Mouse (Mus musculus): ENCODE measurements around the gene Tmod1. TPM values are rescaled to one million over a fixed set of nuclear protein-coding genes. Genes with fewer than 3 reads are reported as not detected.

Gene Tmod1
- total RNA-seq, 1 experiment: 0.54 TPM

DNA sequence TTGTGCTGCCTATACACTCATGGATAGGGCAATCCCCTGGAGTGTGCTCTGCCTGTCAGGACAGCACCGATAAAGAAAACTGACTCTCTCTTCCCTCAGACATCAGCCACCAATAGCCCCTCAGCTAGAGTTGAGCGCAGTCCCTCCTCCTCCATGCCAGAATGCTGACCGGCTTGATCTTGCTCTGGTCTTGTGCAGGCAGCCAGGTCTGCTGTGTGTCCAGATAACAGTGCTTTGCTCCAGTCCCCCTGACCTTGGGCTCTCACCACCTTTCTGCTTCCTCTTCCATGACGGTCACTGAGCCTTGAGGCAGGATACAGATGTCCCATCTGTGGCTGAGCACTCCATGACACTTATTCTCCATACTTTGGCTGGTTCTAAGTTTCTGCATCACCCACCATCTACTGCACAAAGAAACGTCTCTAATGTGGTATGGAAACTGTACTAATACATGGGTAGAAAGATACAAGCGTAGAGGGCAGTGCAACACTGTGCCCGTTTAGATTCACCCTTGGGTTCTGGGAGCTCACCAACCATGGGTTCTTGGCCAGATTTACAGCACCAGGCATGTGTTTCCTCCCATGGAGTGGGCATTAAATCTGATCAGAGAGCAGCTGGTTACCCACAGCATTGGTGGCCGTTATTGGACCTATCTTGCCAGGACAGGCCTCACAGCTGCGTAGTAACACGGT, 63.5 kb downstream of the Tmod1 start:
- H3K4me3 ChIP-seq (ENCODE audit: insufficient read depth in 1 of 2, low read depth in 1 of 2, low read length in 2 of 2, poor library complexity in 1 of 2, severe bottlenecking in 1 of 2): no peak overlapping the region
- no peaks in the 10 kb centered on the region for H3K4me1 ChIP-seq (ENCODE audit: control insufficient read depth in 2 of 2, insufficient read depth in 2 of 2, low read length in 2 of 2, poor library complexity in 1 of 2)
- DNase-seq (ENCODE audit: low read depth, low spot score): no peak
- in situ Hi-C loops (cut with MboI; ENCODE audit: low sequenced_read_pairs in 2 of 2, unreplicated experiment in 2 of 2): no loop called here
- H3K9me3 ChIP-seq (ENCODE audit: control insufficient read depth, insufficient read depth, low read depth, low read length): no peaks in the 10 kb centered on the region
- no peak overlapping the region for H3K27ac ChIP-seq (ENCODE audit: insufficient read depth, low read depth, low read length, poor library complexity, severe bottlenecking)
- no peaks in the 10 kb centered on the region for H3K36me3 ChIP-seq (ENCODE audit: control insufficient read depth, insufficient read depth, low read length, poor library complexity, severe bottlenecking)
- TF ChIP-seq MAFK (IDR thresholded peaks at IDR 0.05; ENCODE audit: insufficient read depth, low read depth, low read length) (no peak), ZC3H11A (IDR thresholded peaks at IDR 0.05; ENCODE audit: borderline replicate concordance, low read depth, low read length) (no peak), ZNF384 (IDR thresholded peaks at IDR 0.05; ENCODE audit: low read depth, low read length) (no peak), HCFC1 (IDR thresholded peaks at IDR 0.05; ENCODE audit: borderline replicate concordance, insufficient read depth, low read length) (no peak), CHD2 (IDR thresholded peaks at IDR 0.05; ENCODE audit: low read depth, low read length) (no peak)
- no peak overlapping the region for H3K9ac ChIP-seq (ENCODE audit: insufficient read depth, low read depth, low read length, poor library complexity, severe bottlenecking)

DNA sequence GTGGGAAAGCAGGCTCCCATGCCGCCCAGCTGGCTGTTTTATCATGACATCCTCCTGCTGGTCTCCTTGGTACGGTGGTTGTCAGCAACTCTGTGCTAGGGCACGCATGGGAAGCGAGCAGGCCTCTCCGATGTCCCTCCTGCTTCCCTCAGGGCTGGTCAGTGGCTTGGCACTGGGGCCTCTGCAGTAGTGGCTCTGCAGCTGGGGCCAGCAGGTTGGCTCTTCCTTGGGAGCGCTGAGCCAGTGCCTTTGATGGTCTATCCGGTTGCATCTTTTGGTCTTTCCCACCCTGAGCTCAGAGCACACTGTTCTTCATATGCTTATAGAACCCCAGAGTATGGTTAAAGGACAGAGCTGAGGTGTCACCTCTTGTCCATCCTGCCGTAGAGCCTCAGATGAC, 71.3 kb downstream of the Tmod1 start:
- H3K27ac ChIP-seq (ENCODE audit: insufficient read depth, low read depth, low read length, poor library complexity, severe bottlenecking): no peak overlapping the region
- DNase-seq (ENCODE audit: low read depth, low spot score): no peak
- TF ChIP-seq MAFK (IDR thresholded peaks at IDR 0.05; ENCODE audit: insufficient read depth, low read depth, low read length) (no peak), CHD2 (IDR thresholded peaks at IDR 0.05; ENCODE audit: low read depth, low read length) (no peak), ZNF384 (IDR thresholded peaks at IDR 0.05; ENCODE audit: low read depth, low read length) (no peak), ZC3H11A (IDR thresholded peaks at IDR 0.05; ENCODE audit: borderline replicate concordance, low read depth, low read length) (no peak), HCFC1 (IDR thresholded peaks at IDR 0.05; ENCODE audit: borderline replicate concordance, insufficient read depth, low read length) (no peak)

DNA sequence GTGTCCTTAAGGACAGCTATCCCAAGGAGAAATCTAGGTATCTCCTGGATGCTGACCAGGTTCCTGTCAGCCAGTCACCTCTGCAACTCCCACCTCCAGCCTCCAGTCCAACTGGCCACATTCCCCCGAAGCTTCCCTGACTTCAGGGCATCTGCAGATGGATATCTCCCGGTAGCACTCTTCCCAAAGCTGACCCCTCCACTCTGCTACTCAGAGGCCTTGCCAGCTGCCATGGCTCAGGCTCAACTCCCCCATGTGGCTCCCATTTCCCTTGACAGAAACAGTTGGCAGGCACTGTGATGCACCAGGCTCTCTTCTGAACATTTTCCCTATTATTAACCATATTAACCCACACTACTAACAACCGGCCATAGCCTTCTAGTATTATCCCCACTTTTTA, 72.6 kb downstream of the Tmod1 start:
- Histone ChIP-seq H3K4me1 (ENCODE audit: control insufficient read depth in 2 of 2, insufficient read depth in 2 of 2, low read length in 2 of 2, poor library complexity in 1 of 2) (no peaks in the 10 kb centered on the region), H3K9ac (ENCODE audit: insufficient read depth, low read depth, low read length, poor library complexity, severe bottlenecking) (no peak overlapping the region), H3K4me3 (ENCODE audit: insufficient read depth in 1 of 2, low read depth in 1 of 2, low read length in 2 of 2, poor library complexity in 1 of 2, severe bottlenecking in 1 of 2) (no peak overlapping the region), H3K36me3 (ENCODE audit: control insufficient read depth, insufficient read depth, low read length, poor library complexity, severe bottlenecking) (peaks cover 12% of the 10 kb centered on the region), H3K9me3 (ENCODE audit: control insufficient read depth, insufficient read depth, low read depth, low read length) (no peaks in the 10 kb centered on the region), H3K27ac (ENCODE audit: insufficient read depth, low read depth, low read length, poor library complexity, severe bottlenecking) (no peak overlapping the region)
- in situ Hi-C loops (cut with MboI; ENCODE audit: low sequenced_read_pairs in 2 of 2, unreplicated experiment in 2 of 2): no loop called here
- DNase-seq (ENCODE audit: low read depth, low spot score): no peak
- no peak for TF ChIP-seq ZC3H11A (IDR thresholded peaks at IDR 0.05; ENCODE audit: borderline replicate concordance, low read depth, low read length)
- TF ChIP-seq MAFK (IDR thresholded peaks at IDR 0.05; ENCODE audit: insufficient read depth, low read depth, low read length): no peak
- TF ChIP-seq ZNF384 (IDR thresholded peaks at IDR 0.05; ENCODE audit: low read depth, low read length): no peak
- no peak for TF ChIP-seq CHD2 (IDR thresholded peaks at IDR 0.05; ENCODE audit: low read depth, low read length)
- no peak for TF ChIP-seq HCFC1 (IDR thresholded peaks at IDR 0.05; ENCODE audit: borderline replicate concordance, insufficient read depth, low read length)

More for the DNA sequence above, 71.3 kb downstream of the Tmod1 start:
- Histone ChIP-seq H3K36me3 (ENCODE audit: control insufficient read depth, insufficient read depth, low read length, poor library complexity, severe bottlenecking) (peaks cover 6% of the 10 kb centered on the region), H3K4me3 (ENCODE audit: insufficient read depth in 1 of 2, low read depth in 1 of 2, low read length in 2 of 2, poor library complexity in 1 of 2, severe bottlenecking in 1 of 2) (no peak overlapping the region), H3K9ac (ENCODE audit: insufficient read depth, low read depth, low read length, poor library complexity, severe bottlenecking) (no peak overlapping the region), H3K4me1 (ENCODE audit: control insufficient read depth in 2 of 2, insufficient read depth in 2 of 2, low read length in 2 of 2, poor library complexity in 1 of 2) (no peaks in the 10 kb centered on the region), H3K9me3 (ENCODE audit: control insufficient read depth, insufficient read depth, low read depth, low read length) (no peaks in the 10 kb centered on the region)
- in situ Hi-C loops (cut with MboI; ENCODE audit: low sequenced_read_pairs in 2 of 2, unreplicated experiment in 2 of 2): no loop called here

DNA sequence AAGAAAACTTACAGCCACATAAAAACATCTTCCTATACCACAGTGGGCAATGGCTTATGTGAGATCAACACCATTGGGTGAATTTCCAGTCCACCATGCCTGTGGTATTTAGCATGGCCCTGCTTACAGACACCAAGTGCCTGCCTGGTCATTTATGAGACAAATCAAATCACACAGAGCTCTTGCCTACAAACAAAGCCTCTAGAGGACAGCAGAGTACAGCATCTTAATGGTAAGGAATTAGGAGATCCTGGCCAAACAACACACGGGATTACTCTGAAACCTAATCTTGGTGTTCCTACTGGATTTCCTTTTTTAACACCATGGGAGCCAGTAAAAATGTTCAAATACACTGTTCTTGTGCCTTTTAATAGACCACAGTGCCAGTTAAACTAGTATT, 76.6 kb downstream of the Tmod1 start:
- H3K36me3 ChIP-seq (ENCODE audit: control insufficient read depth, insufficient read depth, low read length, poor library complexity, severe bottlenecking): peaks cover 38% of the 10 kb centered on the region
- in situ Hi-C loops (cut with MboI; ENCODE audit: low sequenced_read_pairs in 2 of 2, unreplicated experiment in 2 of 2): no loop called here
- no peak overlapping the region for H3K4me3 ChIP-seq (ENCODE audit: insufficient read depth in 1 of 2, low read depth in 1 of 2, low read length in 2 of 2, poor library complexity in 1 of 2, severe bottlenecking in 1 of 2)
- DNase-seq (ENCODE audit: low read depth, low spot score): no peak
- H3K9me3 ChIP-seq (ENCODE audit: control insufficient read depth, insufficient read depth, low read depth, low read length): no peaks in the 10 kb centered on the region
- TF ChIP-seq ZC3H11A (IDR thresholded peaks at IDR 0.05; ENCODE audit: borderline replicate concordance, low read depth, low read length): no peak
- no peak for TF ChIP-seq ZNF384 (IDR thresholded peaks at IDR 0.05; ENCODE audit: low read depth, low read length)
- no peak for TF ChIP-seq MAFK (IDR thresholded peaks at IDR 0.05; ENCODE audit: insufficient read depth, low read depth, low read length)
- TF ChIP-seq CHD2 (IDR thresholded peaks at IDR 0.05; ENCODE audit: low read depth, low read length): no peak
- no peak for TF ChIP-seq HCFC1 (IDR thresholded peaks at IDR 0.05; ENCODE audit: borderline replicate concordance, insufficient read depth, low read length)
- H3K4me1 ChIP-seq (ENCODE audit: control insufficient read depth in 2 of 2, insufficient read depth in 2 of 2, low read length in 2 of 2, poor library complexity in 1 of 2): no peaks in the 10 kb centered on the region
- no peak overlapping the region for H3K27ac ChIP-seq (ENCODE audit: insufficient read depth, low read depth, low read length, poor library complexity, severe bottlenecking)
- no peak overlapping the region for H3K9ac ChIP-seq (ENCODE audit: insufficient read depth, low read depth, low read length, poor library complexity, severe bottlenecking)

Data from ES-E14 (cell line).